Mouse (Mus musculus): ENCODE results near the gene Psmb2. TPM values are rescaled to one million over a fixed set of nuclear protein-coding genes. Genes with fewer than 3 reads are reported as not detected.

Psmb2 gene
- total RNA-seq, 2 experiments from 2014 or later, result 188 to 339 TPM

DNA sequence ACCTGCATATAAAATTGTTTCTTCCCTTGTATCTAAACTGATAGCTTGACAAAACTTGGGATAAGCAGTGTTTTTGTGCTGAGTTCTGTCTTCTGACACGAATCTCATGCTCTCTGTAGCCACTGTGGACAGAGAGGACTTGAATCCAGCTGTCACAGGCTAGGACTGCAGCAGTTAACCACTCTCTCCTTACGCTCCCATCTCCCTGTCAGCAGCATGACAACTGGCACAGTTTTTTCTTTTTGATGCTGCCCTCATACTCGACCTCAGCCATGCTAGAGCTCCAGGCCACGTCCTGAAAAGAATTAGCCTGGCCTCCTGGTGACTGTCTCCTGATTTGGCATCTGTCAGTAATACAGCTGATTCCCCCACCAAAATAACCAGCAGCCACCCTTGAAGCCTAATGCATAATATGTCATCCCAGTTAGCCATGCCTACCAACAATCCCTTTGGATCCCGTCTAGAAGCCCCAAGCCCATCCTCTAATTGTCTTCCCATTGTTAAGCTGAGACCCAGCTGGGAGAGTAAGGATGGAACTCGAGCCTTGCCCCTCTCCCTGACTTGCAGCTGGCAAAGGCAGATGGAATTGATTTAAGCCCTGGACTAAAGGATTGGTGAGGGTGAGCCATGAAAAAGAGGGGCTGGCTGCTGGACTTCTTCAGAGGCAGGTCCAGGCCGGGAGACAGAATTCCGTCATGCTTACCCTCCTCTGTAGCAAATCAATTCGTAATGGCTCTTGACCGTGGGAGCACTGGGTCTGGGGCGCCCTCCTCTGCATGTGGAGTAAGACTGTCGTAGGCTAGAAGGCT is 29.4 kb downstream of the Psmb2 start:
- no peak for ATAC-seq (replicated peaks; ENCODE audit: low FRiP score, low TSS enrichment, poor library complexity, severe bottlenecking)

DNA sequence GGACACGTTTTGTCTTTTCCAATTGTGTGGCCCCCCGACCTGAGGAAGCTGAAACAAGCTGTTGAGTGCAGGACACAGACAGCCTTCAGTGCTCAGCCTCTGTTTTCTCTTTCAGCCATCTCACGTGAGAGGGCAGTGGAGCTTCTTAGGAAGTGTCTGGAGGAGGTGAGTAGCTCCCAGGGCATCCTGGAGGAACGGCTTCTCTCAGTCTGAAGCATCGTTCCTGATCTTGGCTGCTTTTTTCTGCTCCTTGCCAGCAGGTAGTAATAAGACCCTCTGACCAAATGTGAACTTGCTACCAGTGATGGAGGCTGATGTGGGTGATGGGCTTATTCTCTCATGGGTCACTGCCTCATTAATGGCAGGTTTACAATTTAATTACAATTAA is 30.0 kb downstream of the Psmb2 start:
- ATAC-seq (replicated peaks; ENCODE audit: low FRiP score, low TSS enrichment, poor library complexity, severe bottlenecking), result no peak

GRCm38 (mm10) chr4:126732111-126732510 is 54.7 kb downstream of the Psmb2 start:
- ATAC-seq (replicated peaks; ENCODE audit: low FRiP score, low TSS enrichment, poor library complexity, severe bottlenecking), result no peak

GRCm38 (mm10) chr4:126732531-126733380 is 55.3 kb downstream of the Psmb2 start:
- ATAC-seq (replicated peaks; ENCODE audit: low FRiP score, low TSS enrichment, poor library complexity, severe bottlenecking), result no peak

DNA sequence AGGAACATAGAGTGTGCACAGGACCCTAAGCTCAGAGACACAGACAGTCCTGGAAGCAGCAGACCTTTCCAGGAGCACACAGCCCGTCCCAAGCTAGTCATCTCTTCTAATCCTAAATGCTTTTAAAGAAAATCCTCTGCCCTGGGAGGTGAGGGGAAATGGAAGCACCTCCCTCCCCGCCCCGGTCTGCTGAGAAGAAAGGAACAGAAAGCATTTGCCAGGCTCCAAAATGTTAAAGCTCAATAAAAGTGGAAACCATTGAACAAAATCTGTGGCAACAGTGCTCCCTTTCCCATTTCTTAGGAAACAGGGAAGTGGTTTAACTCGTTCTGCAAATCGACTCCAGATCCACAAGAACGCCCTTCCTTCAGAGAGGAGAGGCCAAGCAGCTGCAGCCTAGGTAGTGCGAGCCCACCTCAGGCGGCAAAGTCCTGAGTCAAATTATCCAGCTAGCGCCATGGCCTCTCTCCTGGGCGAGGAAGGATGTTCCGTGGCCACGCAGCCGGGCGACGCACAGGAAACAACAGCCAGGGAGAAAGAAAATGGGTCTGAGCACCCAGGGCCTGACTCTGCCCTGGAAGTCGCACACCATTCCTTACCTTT is 56.7 kb downstream of the Psmb2 start:
- ATAC-seq (replicated peaks; ENCODE audit: low FRiP score, low TSS enrichment, poor library complexity, severe bottlenecking), result no peak

- no peak for ATAC-seq (replicated peaks; ENCODE audit: low FRiP score, low TSS enrichment, poor library complexity, severe bottlenecking)
Measured at GRCm38 (mm10) chr4:126734700-126735381, 57.4 kb downstream of the Psmb2 start.

GRCm38 (mm10) chr4:126735382-126736000 is 58.1 kb downstream of the Psmb2 start:
- ATAC-seq (replicated peaks; ENCODE audit: low FRiP score, low TSS enrichment, poor library complexity, severe bottlenecking), result no peak

GRCm38 (mm10) chr4:126736001-126736414 is 58.6 kb downstream of the Psmb2 start, which contains the start of gene Tfap2e:
Tfap2e (minus strand) TSS chr4:126736240.
- ATAC-seq (replicated peaks; ENCODE audit: low FRiP score, low TSS enrichment, poor library complexity, severe bottlenecking), result peak; percentile 55

GRCm38 (mm10) chr4:126739966-126740676 is 62.7 kb downstream of the Psmb2 start:
- ATAC-seq (replicated peaks; ENCODE audit: low FRiP score, low TSS enrichment, poor library complexity, severe bottlenecking), result no peak

DNA sequence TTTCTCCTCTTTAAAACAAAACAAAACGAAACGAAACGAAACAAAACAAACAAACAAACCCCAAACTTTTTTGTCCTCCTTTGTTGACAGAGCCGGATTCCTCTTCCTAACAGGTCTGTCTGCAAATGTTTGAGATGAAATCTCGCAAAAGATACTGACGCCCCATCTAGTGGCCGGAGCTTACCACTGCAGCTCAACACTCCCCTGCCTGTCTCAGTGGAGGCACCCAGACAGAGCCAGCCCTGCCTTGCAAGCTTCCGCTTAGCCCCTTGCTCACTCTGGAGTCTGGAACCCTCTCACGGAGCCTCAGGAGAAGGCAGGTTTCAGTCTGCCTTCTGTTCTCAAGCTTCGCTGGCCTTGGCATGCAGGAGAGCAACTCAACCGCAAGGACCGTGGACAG is 64.0 kb downstream of the Psmb2 start:
- peak; percentile 81 for ATAC-seq (replicated peaks; ENCODE audit: low FRiP score, low TSS enrichment, poor library complexity, severe bottlenecking)

- ATAC-seq (replicated peaks; ENCODE audit: low FRiP score, low TSS enrichment, poor library complexity, severe bottlenecking), result no peak
Measured at GRCm38 (mm10) chr4:126742976-126743375, 65.5 kb downstream of the Psmb2 start.

- no peak for ATAC-seq (replicated peaks; ENCODE audit: low FRiP score, low TSS enrichment, poor library complexity, severe bottlenecking)
Measured at GRCm38 (mm10) chr4:126743713-126744112, 66.3 kb downstream of the Psmb2 start.

GRCm38 (mm10) chr4:126744831-126745230 is 67.4 kb downstream of the Psmb2 start:
- ATAC-seq (replicated peaks; ENCODE audit: low FRiP score, low TSS enrichment, poor library complexity, severe bottlenecking), result no peak

DNA sequence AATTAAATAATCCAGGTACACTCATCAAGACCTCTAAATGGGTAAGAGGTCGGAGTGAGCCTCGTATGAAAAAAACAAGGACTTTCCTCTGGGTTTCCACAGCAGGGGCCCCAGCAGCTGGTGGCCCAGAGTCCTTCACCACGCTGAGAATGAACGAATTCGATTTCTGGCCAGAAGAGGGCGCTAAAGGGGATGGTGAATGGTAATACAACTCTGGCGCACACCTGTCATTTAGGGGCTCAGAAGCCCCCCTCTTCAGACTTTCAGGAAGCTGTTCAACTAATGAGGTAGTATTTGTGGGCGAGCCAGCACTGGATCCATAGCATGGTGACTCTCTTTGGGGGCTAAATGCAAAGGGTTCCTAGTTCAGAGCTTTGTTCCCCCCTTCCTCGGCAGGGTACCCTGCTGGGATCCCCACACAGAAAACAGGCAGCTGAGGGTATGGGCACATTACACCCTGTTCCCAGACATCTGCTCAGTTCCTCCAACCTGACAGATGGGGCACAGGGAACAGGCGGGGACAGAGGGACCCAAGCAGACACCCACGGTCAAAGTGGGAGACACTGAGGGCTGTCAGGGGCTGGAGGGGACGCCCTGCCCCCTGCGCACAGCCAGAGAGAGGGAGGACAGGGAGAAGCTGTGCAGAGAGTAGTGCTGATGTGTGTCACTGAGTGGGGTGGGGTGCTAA is 68.2 kb downstream of the Psmb2 start:
- ATAC-seq (replicated peaks; ENCODE audit: low FRiP score, low TSS enrichment, poor library complexity, severe bottlenecking), result no peak

DNA sequence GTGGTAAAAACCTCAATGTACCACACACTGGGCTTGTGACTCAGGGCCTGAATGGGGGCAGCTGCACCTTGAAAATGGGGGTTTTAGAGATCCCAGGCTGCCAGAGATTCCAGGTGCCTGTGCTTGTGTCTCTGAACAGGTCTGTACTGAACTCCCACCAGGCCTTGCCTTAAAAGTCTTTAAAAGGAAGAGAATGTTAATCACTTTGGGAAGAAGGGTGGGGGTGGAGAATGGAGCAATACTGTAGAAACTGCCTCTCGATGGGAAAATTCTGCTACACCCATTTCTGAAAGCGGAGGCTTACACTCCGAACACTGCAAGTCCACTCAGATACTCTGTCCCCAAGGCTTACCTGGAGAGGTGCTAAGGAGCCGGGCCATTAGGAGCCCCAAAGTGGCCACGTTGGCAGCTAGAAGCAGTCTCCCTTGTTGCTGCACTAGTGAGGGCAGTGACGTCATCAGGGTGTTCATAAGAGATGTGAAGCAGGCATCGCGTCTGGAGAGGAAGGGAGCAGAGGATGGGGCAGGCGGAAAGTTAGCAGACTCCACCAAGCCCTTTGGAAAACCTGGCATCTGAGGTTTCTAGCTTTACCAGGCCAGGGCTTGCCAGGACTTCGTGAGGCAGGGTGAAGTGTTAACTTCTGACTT is 68.9 kb downstream of the Psmb2 start:
- no peak for ATAC-seq (replicated peaks; ENCODE audit: low FRiP score, low TSS enrichment, poor library complexity, severe bottlenecking)

GRCm38 (mm10) chr4:126748381-126748780 is 71.0 kb downstream of the Psmb2 start:
- no peak for ATAC-seq (replicated peaks; ENCODE audit: low FRiP score, low TSS enrichment, poor library complexity, severe bottlenecking)

GRCm38 (mm10) chr4:126749553-126749952 is 72.1 kb downstream of the Psmb2 start:
- no peak for ATAC-seq (replicated peaks; ENCODE audit: low FRiP score, low TSS enrichment, poor library complexity, severe bottlenecking)

Measured in megakaryocyte-erythroid progenitor cell, adult 5-6 weeks (primary cell).